Mouse (Mus musculus): ENCODE results near the gene Rpa1. TPM values are rescaled to one million over a fixed set of nuclear protein-coding genes. Genes with fewer than 3 reads are reported as not detected.
"Not testable (repeated sequence)": the region's sequence is repeated elsewhere in the genome, so short reads cannot be mapped to it uniquely, and the experiment has no call there.

The Rpa1 gene
- polyA plus RNA-seq (2014; fragmentation: Nextera tagmentation; extraction: Ambion mirVana): 151 and 154 TPM in 2 replicates

- ATAC-seq (ENCODE audit: insufficient number of reproducible peaks, low FRiP score, low TSS enrichment, low read depth) (peak; percentile 100), DNase-seq (ENCODE audit: low spot score) (peak; percentile 97)
- H3K9ac ChIP-seq (ENCODE audit: low read length): peak within 1 kb of the TSS; percentile 83
- no peaks in the 10 kb centered on the region for H3K27me3 ChIP-seq (ENCODE audit: control insufficient read depth, insufficient read depth, low read length)
- 0 out of 2 replicates have a peak, but pooled peaks cover 2% of the 10 kb centered on the region for H3K4me1 ChIP-seq (ENCODE audit: control insufficient read depth, insufficient read depth, low read length)
- H3K4me2 ChIP-seq (ENCODE audit: low read depth, severe bottlenecking): peak within 1 kb of the TSS; percentile 79
- peaks cover 2% of the 10 kb centered on the region; the same call in 1 of the 2 replicates for H3K36me3 ChIP-seq (ENCODE audit: control insufficient read depth, insufficient read depth, low read length)
- H3K9me3 ChIP-seq (ENCODE audit: control insufficient read depth, low read length): no peaks in the 10 kb centered on the region
- H3K4me3 ChIP-seq (ENCODE audit: low read depth, low read length): peak within 1 kb of the TSS; percentile 87
- H3K27ac ChIP-seq (replicated peaks; ENCODE audit: low read depth, low read length): 0 out of 2 replicates have a peak within 1 kb of the TSS, but pooled peaks have one; percentile 59
- under 1% methylated on average over 56 of the region's 56 CpGs for WGBS
These were observed at the start of gene Rpa1, which contains the start of gene Smyd4 for GRCm38 (mm10) chr11:75348199-75348889. Rpa1 (minus strand) TSS chr11:75348324. Smyd4 (plus strand) TSS chr11:75348433.

- 76% methylated on average over 7 of the region's 7 CpGs for WGBS
- Histone ChIP-seq H3K9ac (ENCODE audit: low read length) (no peak overlapping the region), H3K27me3 (ENCODE audit: control insufficient read depth, insufficient read depth, low read length) (no peaks in the 10 kb centered on the region), H3K9me3 (ENCODE audit: control insufficient read depth, low read length) (no peaks in the 10 kb centered on the region), H3K4me3 (ENCODE audit: low read depth, low read length) (no peak overlapping the region), H3K27ac (replicated peaks; ENCODE audit: low read depth, low read length) (no peak overlapping the region), H3K4me2 (ENCODE audit: low read depth, severe bottlenecking) (no peak overlapping the region), H3K4me1 (ENCODE audit: control insufficient read depth, insufficient read depth, low read length) (no peaks in the 10 kb centered on the region), H3K36me3 (ENCODE audit: control insufficient read depth, insufficient read depth, low read length) (no peaks in the 10 kb centered on the region)
- DNase-seq (ENCODE audit: low spot score) (no peak), ATAC-seq (ENCODE audit: insufficient number of reproducible peaks, low FRiP score, low TSS enrichment, low read depth) (no peak)
These were observed 49.3 kb upstream of the Rpa1 start for GRCm38 (mm10) chr11:75397452-75397851.

DNA sequence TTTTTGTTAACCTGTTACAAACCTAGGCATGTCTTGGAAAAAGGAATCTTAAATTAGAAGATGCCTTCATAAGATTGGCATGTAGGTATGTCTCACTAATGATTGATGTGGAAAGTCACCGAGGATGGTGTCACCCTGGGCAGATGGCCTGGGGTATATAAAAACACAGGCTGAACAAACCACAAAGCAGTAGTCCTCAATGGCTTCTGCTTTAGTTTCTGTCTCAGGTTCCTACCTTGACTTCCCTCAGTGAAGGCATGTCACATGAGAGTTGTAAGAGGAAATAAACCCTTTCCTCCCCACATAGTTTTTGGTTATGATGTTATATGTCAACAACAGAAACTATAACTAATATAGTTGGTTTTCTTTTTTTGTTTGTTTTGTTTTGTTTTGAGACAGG lies 47.5 kb upstream of the Rpa1 start:
- no peak overlapping the region for H3K9ac ChIP-seq (ENCODE audit: low read length)
- no peaks in the 10 kb centered on the region for H3K9me3 ChIP-seq (ENCODE audit: control insufficient read depth, low read length)
- DNase-seq (ENCODE audit: low spot score): no peak
- no peak overlapping the region for H3K4me3 ChIP-seq (ENCODE audit: low read depth, low read length)
- no peaks in the 10 kb centered on the region for H3K4me1 ChIP-seq (ENCODE audit: control insufficient read depth, insufficient read depth, low read length)
- WGBS: 87% methylated on average over 1 of the region's 1 CpGs
- ATAC-seq (ENCODE audit: insufficient number of reproducible peaks, low FRiP score, low TSS enrichment, low read depth): no peak
- no peaks in the 10 kb centered on the region for H3K36me3 ChIP-seq (ENCODE audit: control insufficient read depth, insufficient read depth, low read length)
- no peak overlapping the region for H3K27ac ChIP-seq (replicated peaks; ENCODE audit: low read depth, low read length)
- no peak overlapping the region for H3K4me2 ChIP-seq (ENCODE audit: low read depth, severe bottlenecking)
- no peaks in the 10 kb centered on the region for H3K27me3 ChIP-seq (ENCODE audit: control insufficient read depth, insufficient read depth, low read length)

DNA sequence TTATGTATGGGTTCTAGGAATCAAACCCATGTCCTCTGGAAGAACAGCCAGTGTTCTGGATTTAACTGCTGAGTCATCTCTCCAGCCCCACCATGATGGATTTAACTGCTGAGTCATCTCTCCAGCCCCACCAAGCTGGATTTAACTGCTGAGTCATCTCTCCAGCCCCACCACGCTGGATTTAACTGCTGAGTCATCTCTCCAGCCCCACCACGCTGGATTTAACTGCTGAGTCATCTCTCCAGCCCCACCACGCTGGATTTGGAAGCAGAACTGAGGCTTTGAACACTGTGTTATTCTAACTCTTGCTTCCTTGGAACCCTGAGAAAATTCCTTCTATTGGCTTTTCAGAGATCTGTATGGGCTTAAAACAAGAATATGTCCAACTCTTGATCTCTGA lies 35.4 kb upstream of the Rpa1 start:
- not testable (repeated sequence) for ATAC-seq (ENCODE audit: insufficient number of reproducible peaks, low FRiP score, low TSS enrichment, low read depth); DNase-seq (ENCODE audit: low spot score); H3K9ac ChIP-seq (ENCODE audit: low read length); H3K9me3 ChIP-seq (ENCODE audit: control insufficient read depth, low read length); H3K36me3 ChIP-seq (ENCODE audit: control insufficient read depth, insufficient read depth, low read length); H3K27ac ChIP-seq (replicated peaks; ENCODE audit: low read depth, low read length); H3K4me1 ChIP-seq (ENCODE audit: control insufficient read depth, insufficient read depth, low read length); H3K27me3 ChIP-seq (ENCODE audit: control insufficient read depth, insufficient read depth, low read length); H3K4me2 ChIP-seq (ENCODE audit: low read depth, severe bottlenecking); H3K4me3 ChIP-seq (ENCODE audit: low read depth, low read length)
- 66% methylated on average over 3 of the region's 3 CpGs for WGBS

DNA sequence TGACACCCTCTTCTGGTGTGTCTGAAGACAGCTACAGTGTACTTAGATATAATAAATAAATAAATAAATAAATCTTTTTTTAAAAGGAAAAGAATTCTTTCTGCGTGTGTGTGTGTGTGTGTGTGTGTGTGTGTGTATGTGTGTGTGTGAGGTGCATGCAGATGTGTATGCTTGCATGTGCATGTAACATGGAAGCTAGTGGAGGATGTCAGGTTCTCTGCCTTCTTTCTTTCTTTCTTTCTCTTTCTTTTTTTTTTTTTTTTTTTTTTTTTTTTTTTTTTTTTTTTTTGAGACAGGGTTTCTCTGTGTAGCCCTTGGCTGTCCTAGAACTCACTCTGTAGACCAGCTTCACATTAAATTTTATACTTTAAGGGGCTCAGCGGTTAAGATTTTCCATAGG lies 30.7 kb upstream of the Rpa1 start:
- not testable (repeated sequence) for H3K36me3 ChIP-seq (ENCODE audit: control insufficient read depth, insufficient read depth, low read length); H3K4me2 ChIP-seq (ENCODE audit: low read depth, severe bottlenecking); DNase-seq (ENCODE audit: low spot score); H3K4me3 ChIP-seq (ENCODE audit: low read depth, low read length); H3K27me3 ChIP-seq (ENCODE audit: control insufficient read depth, insufficient read depth, low read length); H3K9ac ChIP-seq (ENCODE audit: low read length); H3K27ac ChIP-seq (replicated peaks; ENCODE audit: low read depth, low read length); ATAC-seq (ENCODE audit: insufficient number of reproducible peaks, low FRiP score, low TSS enrichment, low read depth); H3K4me1 ChIP-seq (ENCODE audit: control insufficient read depth, insufficient read depth, low read length); H3K9me3 ChIP-seq (ENCODE audit: control insufficient read depth, low read length)
- 90% methylated on average over 2 of the region's 2 CpGs for WGBS

DNA sequence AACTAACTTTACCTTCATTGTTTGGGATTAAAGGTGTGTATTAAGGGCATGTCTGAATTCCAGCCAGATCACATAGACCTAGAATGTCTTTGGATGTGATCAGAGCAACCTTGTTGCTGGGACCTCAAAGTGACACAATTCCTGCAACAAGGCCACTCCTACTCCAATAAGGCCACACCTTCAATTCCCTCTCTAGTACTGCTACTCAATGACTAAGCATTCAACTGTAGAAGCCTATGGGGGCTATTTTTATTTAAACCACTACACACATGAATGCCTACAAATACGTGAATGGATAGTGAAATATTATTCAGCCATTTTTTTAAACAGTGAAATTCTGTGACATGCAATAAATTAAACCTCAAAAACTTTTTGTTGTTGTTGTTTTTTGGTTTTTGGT lies 29.0 kb upstream of the Rpa1 start:
- Histone ChIP-seq H3K4me1 (ENCODE audit: control insufficient read depth, insufficient read depth, low read length) (no peaks in the 10 kb centered on the region), H3K9me3 (ENCODE audit: control insufficient read depth, low read length) (no peaks in the 10 kb centered on the region), H3K27ac (replicated peaks; ENCODE audit: low read depth, low read length) (no peak overlapping the region), H3K4me2 (ENCODE audit: low read depth, severe bottlenecking) (no peak overlapping the region), H3K36me3 (ENCODE audit: control insufficient read depth, insufficient read depth, low read length) (no peaks in the 10 kb centered on the region), H3K27me3 (ENCODE audit: control insufficient read depth, insufficient read depth, low read length) (no peaks in the 10 kb centered on the region), H3K9ac (ENCODE audit: low read length) (no peak overlapping the region), H3K4me3 (ENCODE audit: low read depth, low read length) (no peak overlapping the region)
- no peak for ATAC-seq (ENCODE audit: insufficient number of reproducible peaks, low FRiP score, low TSS enrichment, low read depth)
- DNase-seq (ENCODE audit: low spot score): no peak
- 96% methylated on average over 1 of the region's 1 CpGs for WGBS

DNA sequence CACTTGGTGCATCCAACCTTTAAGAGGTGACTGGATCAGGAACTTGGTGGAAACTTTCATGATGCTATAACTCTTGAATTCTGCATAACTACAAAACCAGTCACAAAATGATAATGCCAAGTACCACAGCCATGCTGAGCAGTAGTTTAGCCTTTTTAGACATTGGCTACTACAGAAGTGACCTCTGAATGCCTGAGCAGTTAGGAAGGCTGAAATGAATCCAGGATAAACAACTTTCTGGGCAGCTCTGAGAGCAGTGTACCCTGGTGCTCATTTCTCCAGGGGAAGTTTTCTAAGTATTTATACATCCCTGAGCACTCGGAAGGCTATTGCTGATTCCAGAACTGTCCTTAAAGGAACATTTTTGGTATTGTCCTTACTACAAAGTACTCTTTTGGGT lies 7.4 kb upstream of the Rpa1 start:
- no peaks in the 10 kb centered on the region for H3K27me3 ChIP-seq (ENCODE audit: control insufficient read depth, insufficient read depth, low read length)
- 100% methylated on average over 1 of the region's 1 CpGs for WGBS
- no peaks in the 10 kb centered on the region for H3K9me3 ChIP-seq (ENCODE audit: control insufficient read depth, low read length)
- H3K4me3 ChIP-seq (ENCODE audit: low read depth, low read length): no peak overlapping the region
- no peak overlapping the region for H3K9ac ChIP-seq (ENCODE audit: low read length)
- no peak overlapping the region for H3K27ac ChIP-seq (replicated peaks; ENCODE audit: low read depth, low read length)
- ATAC-seq (ENCODE audit: insufficient number of reproducible peaks, low FRiP score, low TSS enrichment, low read depth): no peak
- DNase-seq (ENCODE audit: low spot score): no peak
- no peaks in the 10 kb centered on the region for H3K4me1 ChIP-seq (ENCODE audit: control insufficient read depth, insufficient read depth, low read length)
- no peak overlapping the region for H3K4me2 ChIP-seq (ENCODE audit: low read depth, severe bottlenecking)
- peaks cover 4% of the 10 kb centered on the region; the same call in 1 of the 2 replicates for H3K36me3 ChIP-seq (ENCODE audit: control insufficient read depth, insufficient read depth, low read length)

DNA sequence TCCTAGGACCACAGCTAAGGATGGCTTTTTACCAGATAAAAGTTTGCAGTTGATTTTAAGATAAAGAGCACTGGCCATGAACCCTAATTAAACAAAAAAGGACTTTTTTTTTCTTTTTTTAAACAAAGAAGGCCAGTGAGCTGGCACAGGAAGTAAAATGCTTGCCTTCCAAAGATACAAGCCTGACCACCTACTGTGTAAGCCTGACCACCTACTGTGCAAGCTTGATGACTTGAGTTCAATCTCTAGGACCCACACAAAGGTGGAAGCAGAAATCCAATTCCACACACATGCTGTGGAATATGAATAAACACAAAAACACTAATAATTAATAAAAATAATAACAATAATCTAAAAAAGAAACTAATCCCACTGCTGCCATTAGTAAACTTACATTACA lies 3.1 kb upstream of the Rpa1 start:
- Histone ChIP-seq H3K4me3 (ENCODE audit: low read depth, low read length) (no peak overlapping the region), H3K36me3 (ENCODE audit: control insufficient read depth, insufficient read depth, low read length) (peaks cover 4% of the 10 kb centered on the region; the same call in 1 of the 2 replicates), H3K9ac (ENCODE audit: low read length) (no peak overlapping the region), H3K27ac (replicated peaks; ENCODE audit: low read depth, low read length) (no peak overlapping the region), H3K4me2 (ENCODE audit: low read depth, severe bottlenecking) (no peak overlapping the region), H3K4me1 (ENCODE audit: control insufficient read depth, insufficient read depth, low read length) (0 out of 2 replicates have a peak, but pooled peaks cover 2% of the 10 kb centered on the region), H3K9me3 (ENCODE audit: control insufficient read depth, low read length) (no peaks in the 10 kb centered on the region), H3K27me3 (ENCODE audit: control insufficient read depth, insufficient read depth, low read length) (no peaks in the 10 kb centered on the region)
- DNase-seq (ENCODE audit: low spot score): no peak
- ATAC-seq (ENCODE audit: insufficient number of reproducible peaks, low FRiP score, low TSS enrichment, low read depth): no peak
